Mouse (Mus musculus) thymus, postnatal 36 days (tissue): Measurements from ENCODE around the gene Hspa1a.
"Not testable (repeated sequence)": the region's sequence is repeated elsewhere in the genome, so short reads cannot be mapped to it uniquely, and the experiment has no call there.

Experiments used
- DNase-seq, 2 experiments: peaks; one replicate each; pipeline ENCODE4 v3.0.0; 2022; ENCODE audit warnings: mixed read lengths in 2 of 2

Gene Hspa1a

GRCm38 (mm10) chr17:34962841-34963240 is 9.1 kb downstream of the Hspa1a start:
- DNase-seq, result no peak

GRCm38 (mm10) chr17:34962125-34962524 is 9.8 kb downstream of the Hspa1a start:
- DNase-seq, result no peak

- no peak for DNase-seq
These were observed 11.1 kb downstream of the Hspa1a start for GRCm38 (mm10) chr17:34960702-34961493.

GRCm38 (mm10) chr17:34959881-34960515 is 12.0 kb downstream of the Hspa1a start:
- no peak for DNase-seq

- DNase-seq, result peak; percentile 79 to 80
These were observed 12.7 kb downstream of the Hspa1a start, which contains the start of gene Hspa1b for GRCm38 (mm10) chr17:34959130-34959778. Gene Hspa1b (minus strand): TSS chr17:34959238.

GRCm38 (mm10) chr17:34958734-34959129 is 13.2 kb downstream of the Hspa1a start:
- DNase-seq, result not testable (repeated sequence)

GRCm38 (mm10) chr17:34957966-34958365 is 14.0 kb downstream of the Hspa1a start:
- DNase-seq, result not testable (repeated sequence)

- DNase-seq, result not testable (repeated sequence)
These were observed 14.7 kb downstream of the Hspa1a start for GRCm38 (mm10) chr17:34957291-34957690.

- DNase-seq, result no peak
These were observed 15.6 kb downstream of the Hspa1a start for GRCm38 (mm10) chr17:34956340-34956739.

- no peak for DNase-seq
These were observed 16.1 kb downstream of the Hspa1a start for GRCm38 (mm10) chr17:34955884-34956283.

GRCm38 (mm10) chr17:34954831-34955230 is 17.1 kb downstream of the Hspa1a start:
- DNase-seq, result no peak

GRCm38 (mm10) chr17:34953904-34954303 is 18.1 kb downstream of the Hspa1a start:
- no peak for DNase-seq

- DNase-seq, result no peak
These were observed 18.7 kb downstream of the Hspa1a start for GRCm38 (mm10) chr17:34953258-34953657.

- peak in 1 of 2 experiments; percentile 79 for DNase-seq
These were observed 19.4 kb downstream of the Hspa1a start for GRCm38 (mm10) chr17:34952378-34953040.

GRCm38 (mm10) chr17:34951636-34952377 is 20.1 kb downstream of the Hspa1a start:
- DNase-seq, result peak in 1 of 2 experiments; percentile 74

- no peak for DNase-seq
These were observed 21.2 kb downstream of the Hspa1a start for GRCm38 (mm10) chr17:34950514-34951455.

GRCm38 (mm10) chr17:34949553-34949969 is 22.4 kb downstream of the Hspa1a start:
- DNase-seq, result no peak

GRCm38 (mm10) chr17:34948721-34949552 is 23.0 kb downstream of the Hspa1a start:
- not testable (repeated sequence) for DNase-seq

GRCm38 (mm10) chr17:34947606-34948005 is 24.4 kb downstream of the Hspa1a start:
- no peak for DNase-seq
